8 mouse cellular contexts compared by ENCODE assay signal in the genomic region with DNA sequence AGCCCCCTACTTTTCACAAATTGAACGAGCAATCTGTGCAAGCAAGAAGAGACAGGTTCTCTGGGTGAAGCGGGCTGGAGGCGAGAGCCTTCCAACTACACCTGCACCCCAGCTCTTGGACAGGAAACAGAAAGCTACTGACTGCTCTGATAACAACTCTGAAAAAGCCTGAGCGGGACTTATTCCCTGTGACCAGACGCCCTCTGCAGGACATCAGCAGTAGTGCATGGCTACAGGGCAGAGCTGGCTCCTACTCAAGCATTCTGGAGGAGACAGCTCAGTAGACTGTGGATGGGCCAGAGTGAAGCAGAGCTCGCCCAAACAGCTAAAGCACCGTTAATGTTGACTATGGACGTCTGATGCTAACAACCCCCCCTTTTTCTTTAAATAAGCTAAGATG. TPM values are rescaled to one million over a fixed set of nuclear protein-coding genes. Genes with fewer than 3 reads are reported as not detected.
DNase-seq lines count a peak whose midpoint lies in the region; ATAC-seq lines count a peak whose summit lies in the region.

No protein-coding gene starts in this region.

- H3K9me3 ChIP-seq in hindbrain, embryonic 16.5 days (ENCODE audit: control insufficient read depth, low read length), result no peaks in the 10 kb centered on the region
- no peaks in the 10 kb centered on the region for H3K9me3 ChIP-seq in midbrain, embryonic 13.5 days

- H3K9ac ChIP-seq in hindbrain, embryonic 16.5 days (ENCODE audit: low read depth, low read length), result no peak overlapping the region
- H3K9ac ChIP-seq in midbrain, embryonic 13.5 days (replicated peaks), result no peak overlapping the region

- 15% methylated on average over 8 of the region's 8 CpGs for WGBS in hindbrain, embryonic 16.5 days
- 34% methylated on average over 8 of the region's 8 CpGs for WGBS in midbrain, embryonic 13.5 days

- H3K27me3 ChIP-seq in hindbrain, embryonic 16.5 days (replicated peaks; ENCODE audit: control insufficient read depth, insufficient read depth, low read length), result no peaks in the 10 kb centered on the region
- 0 out of 2 replicates have a peak, but pooled peaks cover 4% of the 10 kb centered on the region for H3K27me3 ChIP-seq in midbrain, embryonic 13.5 days

- H3K4me2 ChIP-seq in hindbrain, embryonic 16.5 days (ENCODE audit: low read length), result no peak overlapping the region
- no peak overlapping the region for H3K4me2 ChIP-seq in midbrain, embryonic 13.5 days (replicated peaks)

- no peaks in the 10 kb centered on the region for H3K4me1 ChIP-seq in hindbrain, embryonic 16.5 days (ENCODE audit: control insufficient read depth, insufficient read depth, low read depth, low read length)
- peaks cover 25% of the 10 kb centered on the region for H3K4me1 ChIP-seq in midbrain, embryonic 13.5 days (replicated peaks)

- H3K4me3 ChIP-seq in hindbrain, embryonic 16.5 days (ENCODE audit: low read length), result no peak overlapping the region
- no peak overlapping the region for H3K4me3 ChIP-seq in midbrain, embryonic 13.5 days (replicated peaks)

- peak; percentile 83 for DNase-seq in cerebellum, adult 9-11 months
- peak; percentile 92 to 96 for DNase-seq in frontal cortex, postnatal 25 days (ENCODE audit: low spot score in 2 of 2)
- peak; percentile 56 to 91 for DNase-seq in left cerebral cortex, adult 8-10 months (ENCODE audit: low spot score in 2 of 2)
- peak; percentile 47 for DNase-seq in spleen, adult 12 weeks (ENCODE audit: low spot score)

- no peak overlapping the region for H3K27ac ChIP-seq in hindbrain, embryonic 16.5 days (ENCODE audit: low read depth, low read length)
- H3K27ac ChIP-seq in midbrain, embryonic 13.5 days, result no peak overlapping the region

- ATAC-seq in activated CD4-positive, CD25-positive, alpha-beta regulatory T cell, adult 4 months, result peak; percentile 88
- peak; percentile 51; the same call in 1 of the 2 replicates for ATAC-seq in hindbrain, embryonic 16.5 days
- ATAC-seq in midbrain, embryonic 13.5 days, result peak; percentile 11; the same call in 1 of the 2 replicates
- ATAC-seq in erythroid progenitor cell, adult 5-6 weeks (replicated peaks; ENCODE audit: low FRiP score, poor library complexity, severe bottlenecking), result no peak

- no peaks in the 10 kb centered on the region for H3K36me3 ChIP-seq in hindbrain, embryonic 16.5 days (ENCODE audit: control insufficient read depth, insufficient read depth, low read length)
- H3K36me3 ChIP-seq in midbrain, embryonic 13.5 days, result no peaks in the 10 kb centered on the region

RNA-seq across cellular contexts. Expression of a gene that starts 10.2 kb away (rescaled TPM):
- not detected for polyA plus RNA-seq in activated CD4-positive, CD25-positive, alpha-beta regulatory T cell, adult 4 months (2017; shearing (Covaris generic))
- 7.1 and 8.3 TPM in 2 replicates for polyA plus RNA-seq in hindbrain, embryonic 16.5 days (2015; fragmentation: Nextera tagmentation; extraction: Ambion mirVana)
- total RNA-seq in left cerebral cortex, adult 8-10 months (2022), result 1 to 10 TPM; 6.0 to 8.4 (median 7.4) TPM
- polyA plus RNA-seq in midbrain, embryonic 13.5 days (2015; fragmentation: Nextera tagmentation; extraction: Ambion mirVana), result 2.0 and 2.1 TPM in 2 replicates
- not detected in 2 replicates for total RNA-seq in erythroid progenitor cell, adult 5-6 weeks (2015; ENCODE audit: low replicate concordance)
- not detected in 2 replicates for total RNA-seq in erythroid progenitor cell, adult 5-6 weeks (2017; ENCODE audit: low replicate concordance)

RNA-seq across cellular contexts. Expression of a gene that starts 23.4 kb away (rescaled TPM):
- not detected for polyA plus RNA-seq in activated CD4-positive, CD25-positive, alpha-beta regulatory T cell, adult 4 months (2017; shearing (Covaris generic))
- polyA plus RNA-seq in hindbrain, embryonic 16.5 days (2015; fragmentation: Nextera tagmentation; extraction: Ambion mirVana), result 0.49 and 0.75 TPM in 2 replicates
- 1 to 10 TPM; 1.5 to 2.0 (median 1.8) TPM for total RNA-seq in left cerebral cortex, adult 8-10 months (2022)
- polyA plus RNA-seq in midbrain, embryonic 13.5 days (2015; fragmentation: Nextera tagmentation; extraction: Ambion mirVana), result not detected in 2 replicates
- not detected in 2 replicates for total RNA-seq in erythroid progenitor cell, adult 5-6 weeks (2015; ENCODE audit: low replicate concordance)
- not detected in 2 replicates for total RNA-seq in erythroid progenitor cell, adult 5-6 weeks (2017; ENCODE audit: low replicate concordance)

RNA-seq across cellular contexts. Expression of a gene that starts 40.9 kb away (rescaled TPM):
- not detected for polyA plus RNA-seq in activated CD4-positive, CD25-positive, alpha-beta regulatory T cell, adult 4 months (2017; shearing (Covaris generic))
- polyA plus RNA-seq in hindbrain, embryonic 16.5 days (2015; fragmentation: Nextera tagmentation; extraction: Ambion mirVana), result 0.13 and 0.14 TPM in 2 replicates
- total RNA-seq in left cerebral cortex, adult 8-10 months (2022), result 1 to 10 TPM; 2.5 to 3.3 (median 2.7) TPM
- polyA plus RNA-seq in midbrain, embryonic 13.5 days (2015; fragmentation: Nextera tagmentation; extraction: Ambion mirVana), result 0.08 and 0.47 TPM in 2 replicates
- total RNA-seq in erythroid progenitor cell, adult 5-6 weeks (2015; ENCODE audit: low replicate concordance), result not detected in 2 replicates
- total RNA-seq in erythroid progenitor cell, adult 5-6 weeks (2017; ENCODE audit: low replicate concordance), result not detected in 2 replicates
